Mouse (Mus musculus): Measurements from ENCODE around the gene Ackr1. TPM values are rescaled to one million over a fixed set of nuclear protein-coding genes. Genes with fewer than 3 reads are reported as not detected.

The Ackr1 gene
- total and polyA plus RNA-seq, 3 experiments, result 0.19 to 0.42 TPM; not detected in 1

DNA sequence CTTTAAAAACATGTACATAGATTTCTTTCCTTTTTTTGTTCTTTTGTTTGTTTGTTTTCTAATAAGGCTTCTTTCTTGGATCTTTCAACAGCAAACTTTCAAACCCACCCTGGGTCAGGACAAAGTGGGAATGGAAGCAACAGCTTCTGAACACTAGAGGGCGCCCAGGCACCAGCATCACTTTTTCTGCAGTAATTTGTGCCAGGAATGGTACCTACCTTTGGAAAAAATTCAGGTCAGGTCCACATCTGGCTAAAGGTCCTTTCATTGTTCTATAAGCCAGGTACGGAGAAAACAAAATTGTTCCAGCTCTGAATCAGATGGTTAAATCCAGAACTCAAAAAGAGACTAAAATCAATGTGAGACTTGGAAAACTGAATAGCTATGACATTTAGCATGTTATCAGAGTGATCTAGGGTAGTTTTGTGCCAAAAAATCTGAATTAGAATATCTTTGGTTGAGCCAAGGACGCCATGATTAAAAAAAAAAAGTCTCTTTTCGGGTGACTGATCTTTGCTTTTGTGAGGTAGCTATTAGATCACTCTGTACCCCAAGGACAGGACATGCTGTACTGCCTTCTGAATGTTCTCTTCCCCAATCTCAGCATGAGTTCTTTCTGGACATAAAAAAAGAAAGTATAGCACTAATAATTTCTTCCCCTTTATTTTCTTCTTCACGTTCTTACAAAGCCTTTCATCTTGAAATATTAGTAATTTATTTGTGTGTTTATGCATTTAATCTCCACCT, 9.5 kb downstream of the Ackr1 start:
- H3K27me3 ChIP-seq (ENCODE audit: control insufficient read depth in 1 of 2, insufficient read depth in 2 of 2, low read length in 2 of 2), result no peaks in the 10 kb centered on the region
- DNase-seq (ENCODE audit: low read depth, low spot score), result peak; percentile 59
- no peak overlapping the region for H3K9ac ChIP-seq (ENCODE audit: control insufficient read depth, low read depth, low read length, poor library complexity, severe bottlenecking)
- peaks cover 51 to 53% of the 10 kb centered on the region in 2 experiments for H3K4me1 ChIP-seq (ENCODE audit: control insufficient read depth in 1 of 2, insufficient read depth in 2 of 2, low read length in 2 of 2)
- TF ChIP-seq MYB (IDR thresholded peaks at IDR 0.05; ENCODE audit: low read depth, low read length), result no peak
- TF ChIP-seq NRF1 (IDR thresholded peaks at IDR 0.05; ENCODE audit: insufficient read depth, low read depth, low read length, poor library complexity, severe bottlenecking), result no peak
- TF ChIP-seq SIN3A (IDR thresholded peaks at IDR 0.05; ENCODE audit: low read length), result 0 out of 2 replicates have a peak, but pooled peaks have one; percentile 20
- no peak for TF ChIP-seq MEF2A (IDR thresholded peaks at IDR 0.05; ENCODE audit: extremely low read depth, insufficient replicate concordance, low read depth, low read length, poor library complexity, severe bottlenecking)
- peak; percentile 60 to 85 (median 75) for TF ChIP-seq CTCF (IDR thresholded peaks at IDR 0.05 in 2 of 3, conservative IDR thresholded peaks at IDR 0.05 in 1 of 3; ENCODE audit: control insufficient read depth in 1 of 3, insufficient read depth in 1 of 3, low read depth in 2 of 3, low read length in 3 of 3, poor library complexity in 1 of 3, severe bottlenecking in 1 of 3)
- no peak for TF ChIP-seq TAL1 (IDR thresholded peaks at IDR 0.05; ENCODE audit: low read length)
- no peak for TF ChIP-seq ZNF384 (IDR thresholded peaks at IDR 0.05; ENCODE audit: low read depth, low read length)
- TF ChIP-seq NELFE (IDR thresholded peaks at IDR 0.05; ENCODE audit: low read depth, low read length), result no peak
- TF ChIP-seq RAD21 (IDR thresholded peaks at IDR 0.05; ENCODE audit: low read depth, low read length), result peak; percentile 78
- TF ChIP-seq GATA1 (IDR thresholded peaks at IDR 0.05; ENCODE audit: low read depth, low read length), result no peak
- no peak for TF ChIP-seq USF2 (IDR thresholded peaks at IDR 0.05; ENCODE audit: borderline replicate concordance in 1 of 2, insufficient read depth in 1 of 2, low read depth in 1 of 2, low read length in 2 of 2)
- TF ChIP-seq HCFC1 (IDR thresholded peaks at IDR 0.05; ENCODE audit: low read depth, low read length), result no peak
- TF ChIP-seq TCF12 (IDR thresholded peaks at IDR 0.05; ENCODE audit: low read depth, low read length), result no peak
- no peak for TF ChIP-seq CHD1 (IDR thresholded peaks at IDR 0.05; ENCODE audit: low read depth, low read length)
- no peak for TF ChIP-seq TBP (IDR thresholded peaks at IDR 0.05; ENCODE audit: low read depth, low read length)
- TF ChIP-seq GABPA (IDR thresholded peaks at IDR 0.05; ENCODE audit: low read depth, low read length), result no peak
- no peak for TF ChIP-seq EP300 (IDR thresholded peaks at IDR 0.05; ENCODE audit: low read depth in 1 of 2, low read length in 2 of 2)
- no peak for TF ChIP-seq POLR2AphosphoS2 (IDR thresholded peaks at IDR 0.05; ENCODE audit: low read length)
- no peak for TF ChIP-seq CHD2 (IDR thresholded peaks at IDR 0.05; ENCODE audit: low read length)
- no peak for TF ChIP-seq ELF1 (IDR thresholded peaks at IDR 0.05; ENCODE audit: low read depth, low read length)
- no peak for TF ChIP-seq ZMIZ1 (IDR thresholded peaks at IDR 0.05; ENCODE audit: low read depth, low read length)
- no peak for TF ChIP-seq UBTF (IDR thresholded peaks at IDR 0.05; ENCODE audit: borderline replicate concordance, insufficient read depth, low read depth, low read length)
- no peak for TF ChIP-seq USF1 (IDR thresholded peaks at IDR 0.05; ENCODE audit: low read depth, low read length)
- TF ChIP-seq JUND (IDR thresholded peaks at IDR 0.05; ENCODE audit: low read depth, low read length), result no peak
- TF ChIP-seq POLR2AphosphoS5 (IDR thresholded peaks at IDR 0.05; ENCODE audit: borderline replicate concordance, low read depth, low read length), result no peak
- no peak for TF ChIP-seq MAZ (IDR thresholded peaks at IDR 0.05; ENCODE audit: low read depth, low read length)
- TF ChIP-seq BHLHE40 (IDR thresholded peaks at IDR 0.05; ENCODE audit: borderline replicate concordance, low read depth, low read length), result no peak
- TF ChIP-seq KAT2A (conservative IDR thresholded peaks at IDR 0.05; ENCODE audit: low read depth, low read length), result no peak
- TF ChIP-seq SMC3 (IDR thresholded peaks at IDR 0.05; ENCODE audit: low read depth, low read length), result peak; percentile 75
- no peak for TF ChIP-seq MAFK (IDR thresholded peaks at IDR 0.05; ENCODE audit: borderline replicate concordance, low read depth, low read length)
- no peak for TF ChIP-seq RCOR1 (IDR thresholded peaks at IDR 0.05; ENCODE audit: low read depth, low read length)
- peak; percentile 73 for TF ChIP-seq ZC3H11A (IDR thresholded peaks at IDR 0.05; ENCODE audit: low read depth, low read length)
- TF ChIP-seq ETS1 (IDR thresholded peaks at IDR 0.05; ENCODE audit: low read depth, low read length), result no peak
- no peak for TF ChIP-seq POLR2A (IDR thresholded peaks at IDR 0.05; ENCODE audit: control insufficient read depth in 1 of 2, insufficient read depth in 1 of 2, low read depth in 1 of 2, low read length in 2 of 2, poor library complexity in 1 of 2)
- TF ChIP-seq E2F4 (IDR thresholded peaks at IDR 0.05; ENCODE audit: borderline replicate concordance, low read depth, low read length), result no peak
- no peaks in the 10 kb centered on the region for H3K9me3 ChIP-seq (replicated peaks; ENCODE audit: insufficient read depth, low read length)
- H3K36me3 ChIP-seq (ENCODE audit: control insufficient read depth in 1 of 2, insufficient read depth in 2 of 2, low read length in 2 of 2), result peaks cover 0 to 56% of the 10 kb centered on the region in 2 experiments; a peak in 2 of 4 replicates
- no peak overlapping the region for H3K27ac ChIP-seq (ENCODE audit: control insufficient read depth, low read depth, low read length)
- no peak overlapping the region for H3K4me3 ChIP-seq (ENCODE audit: control insufficient read depth in 1 of 2, insufficient read depth in 1 of 2, low read depth in 2 of 2, low read length in 2 of 2)
- H3K79me2 ChIP-seq (ENCODE audit: control insufficient read depth, insufficient read depth, low read length, poor library complexity), result no peaks in the 10 kb centered on the region
